Mouse (Mus musculus) kidney, postnatal 0 days (tissue): ENCODE measurements around the gene Mok. TPM values are rescaled to one million over a fixed set of nuclear protein-coding genes. Genes with fewer than 3 reads are reported as not detected.
"Not testable (repeated sequence)": the region's sequence is repeated elsewhere in the genome, so short reads cannot be mapped to it uniquely, and the experiment has no call there.

ENCODE experiments used
- ATAC-seq: fragments of 200-750 bp; cut with Nextera tagmentation; replicated peaks from 2 replicates; pipeline ENCODE4 v1.8.0; 2017; ENCODE audit warnings: low read depth, moderate number of reproducible peaks, moderate TSS enrichment, moderate library complexity; ENCODE audit not compliant: low FRiP score
- DNase-seq: peaks from one replicate; pipeline ENCODE4 v3.0.0-alpha.2; 2016; ENCODE audit warnings: low spot score
- H3K27ac ChIP-seq: fragments of 300-500 bp; sonication (generic); 2 replicates; pipeline ENCODE4 v1.5.1; 2014; ENCODE audit warnings: mild to moderate bottlenecking
- H3K27me3 ChIP-seq: fragments of 300-500 bp; sonication (generic); 2 replicates; pipeline ENCODE4 v1.6.1; 2014; ENCODE audit warnings: low read length, mixed read lengths; ENCODE audit not compliant: insufficient read depth
- H3K36me3 ChIP-seq: fragments of 300-500 bp; sonication (generic); 2 replicates; pipeline ENCODE4 v1.6.1; 2014; ENCODE audit warnings: low read length, mixed read lengths; ENCODE audit not compliant: insufficient read depth
- H3K4me1 ChIP-seq: fragments of 300-500 bp; sonication (generic); replicated peaks from 2 replicates; pipeline ENCODE4 v1.6.1; 2014; ENCODE audit warnings: antibody characterized with exemption, low read length, mixed read lengths; ENCODE audit not compliant: insufficient read depth
- H3K4me2 ChIP-seq: fragments of 300-500 bp; sonication (generic); 2 replicates; pipeline ENCODE4 v1.6.1; 2014; ENCODE audit warnings: mild to moderate bottlenecking, low read length, moderate library complexity, mixed read lengths
- H3K4me3 ChIP-seq: fragments of 300-500 bp; sonication (generic); replicated peaks from 2 replicates; pipeline ENCODE4 v1.5.1; 2014; ENCODE audit warnings: low read depth, low read length
- H3K9ac ChIP-seq: fragments of 300-500 bp; sonication (generic); 2 replicates; pipeline ENCODE4 v1.6.1; 2014; ENCODE audit warnings: low read depth, low read length
- H3K9me3 ChIP-seq: fragments of 300-500 bp; sonication (generic); replicated peaks from 2 replicates; pipeline ENCODE4 v1.6.1; 2016; ENCODE audit warnings: low read length, inconsistent platforms, mixed read lengths
- CTCF ChIP-seq: IDR thresholded peaks from 2 replicates; pipeline ENCODE4 v1.5.1; 2016; ENCODE audit warnings: antibody characterized with exemption, low read depth, mild to moderate bottlenecking, moderate library complexity
- WGBS: fragments of 180-500 bp; shearing (Covaris S2); extraction: QIAGEN DNeasy Blood & Tissue Kit; methylation state at CpG from one replicate; pipeline ENCODE4 v1.1.7; 2014; 5-methylcytosine and 5-hydroxymethylcytosine counted together
- polyA plus RNA-seq: library from polyadenylated mRNA; unstranded; fragments of >200 nt; fragmentation: Nextera tagmentation; extraction: Ambion mirVana; gene quantifications from 2 replicates; pipeline ENCODE4 v1.2.1, GENCODE M21; 2015

Gene Mok
- polyA plus RNA-seq, 1 experiment from 2014 or later, result 9.6 TPM

GRCm38 (mm10) chr12:110860293-110860692 lies 19.6 kb upstream of the Mok start:
- no peak for TF ChIP-seq CTCF
- peaks cover 31% of the 10 kb centered on the region for H3K36me3 ChIP-seq
- no peak for DNase-seq
- no peaks in the 10 kb centered on the region for H3K9me3 ChIP-seq
- no peaks in the 10 kb centered on the region for H3K27me3 ChIP-seq
- no peak overlapping the region for H3K4me2 ChIP-seq
- no peak for ATAC-seq
- no peak overlapping the region for H3K4me3 ChIP-seq
- H3K4me1 ChIP-seq, result no peaks in the 10 kb centered on the region
- H3K9ac ChIP-seq, result no peak overlapping the region
- H3K27ac ChIP-seq, result no peak overlapping the region

- WGBS, result 96% methylated on average over 15 of the region's 15 CpGs
- H3K36me3 ChIP-seq, result peaks cover 27% of the 10 kb centered on the region
- H3K27ac ChIP-seq, H3K27me3 ChIP-seq, H3K9me3 ChIP-seq, DNase-seq, H3K4me3 ChIP-seq, H3K9ac ChIP-seq, H3K4me2 ChIP-seq, H3K4me1 ChIP-seq, ATAC-seq: not testable (repeated sequence)
Observed at GRCm38 (mm10) chr12:110858681-110859080, 17.9 kb upstream of the Mok start.

- Histone ChIP-seq H3K4me1 (no peaks in the 10 kb centered on the region), H3K36me3 (peaks cover 22% of the 10 kb centered on the region), H3K27ac (no peak overlapping the region), H3K9me3 (no peaks in the 10 kb centered on the region), H3K4me3 (no peak overlapping the region), H3K9ac (no peak overlapping the region), H3K4me2 (no peak overlapping the region), H3K27me3 (no peaks in the 10 kb centered on the region)
- TF ChIP-seq CTCF, result no peak
- ATAC-seq, result no peak
- peak; percentile 47 for DNase-seq
- WGBS, result 58% methylated on average over 7 of the region's 7 CpGs
Observed at GRCm38 (mm10) chr12:110857196-110857595, 16.5 kb upstream of the Mok start.

GRCm38 (mm10) chr12:110854786-110855737 lies 14.3 kb upstream of the Mok start:
- Histone ChIP-seq H3K9ac (no peak overlapping the region), H3K27me3 (no peaks in the 10 kb centered on the region), H3K4me1 (peaks cover 8% of the 10 kb centered on the region; the same call in 1 of the 2 replicates), H3K4me2 (no peak overlapping the region), H3K9me3 (no peaks in the 10 kb centered on the region), H3K27ac (no peak overlapping the region), H3K4me3 (no peak overlapping the region), H3K36me3 (peaks cover 14% of the 10 kb centered on the region)
- no peak for ATAC-seq
- no peak for DNase-seq
- 84% methylated on average over 32 of the region's 32 CpGs for WGBS
- TF ChIP-seq CTCF, result no peak

- Histone ChIP-seq H3K4me3 (no peak overlapping the region), H3K9me3 (no peaks in the 10 kb centered on the region), H3K27me3 (no peaks in the 10 kb centered on the region), H3K9ac (no peak overlapping the region), H3K4me2 (no peak overlapping the region), H3K36me3 (peaks cover 13% of the 10 kb centered on the region), H3K4me1 (peaks cover 8% of the 10 kb centered on the region; the same call in 1 of the 2 replicates), H3K27ac (no peak overlapping the region)
- DNase-seq (no peak), ATAC-seq (no peak)
- 89% methylated on average over 1 of the region's 1 CpGs for WGBS
- no peak for TF ChIP-seq CTCF
Observed at GRCm38 (mm10) chr12:110851923-110852322, 11.2 kb upstream of the Mok start.

- TF ChIP-seq CTCF, result no peak
- DNase-seq (no peak), ATAC-seq (no peak)
- Histone ChIP-seq H3K36me3 (peaks cover 10% of the 10 kb centered on the region), H3K4me3 (peak overlapping the region; percentile 89; the same call in 1 of the 2 replicates), H3K9me3 (no peaks in the 10 kb centered on the region), H3K27me3 (no peaks in the 10 kb centered on the region), H3K4me2 (peak overlapping the region; percentile 76), H3K27ac (no peak overlapping the region), H3K9ac (no peak overlapping the region; the same call in 1 of the 2 replicates), H3K4me1 (peaks cover 8% of the 10 kb centered on the region; the same call in 1 of the 2 replicates)
- 79% methylated on average over 12 of the region's 12 CpGs for WGBS
Observed at GRCm38 (mm10) chr12:110851414-110851813, 10.7 kb upstream of the Mok start.
